Mouse (Mus musculus): Measurements from ENCODE around the gene Slc25a45.

- no peak for TF ChIP-seq POLR2A (IDR thresholded peaks at IDR 0.05; ENCODE audit: insufficient read depth, low read length)
- TF ChIP-seq CTCF (IDR thresholded peaks at IDR 0.05; ENCODE audit: low read depth, low read length): no peak
These were observed 40.6 kb upstream of the Slc25a45 start for GRCm38 (mm10) chr19:5836941-5837572.
